Mouse (Mus musculus): ENCODE measurements around the gene Grm5.
A peak's percentile ranks its signal among the peaks of the same experiment; 100 is the strongest.

Grm5 gene

GRCm38 (mm10) chr7:87925956-87926355 lies 342.0 kb downstream of the Grm5 start:
- DNase-seq (ENCODE audit: low spot score in 2 of 2), result no peak

GRCm38 (mm10) chr7:87937415-87937814 lies 353.4 kb downstream of the Grm5 start:
- no peak for DNase-seq (ENCODE audit: low spot score in 2 of 2)

- DNase-seq (ENCODE audit: low spot score in 2 of 2), result no peak
These were observed 354.3 kb downstream of the Grm5 start for GRCm38 (mm10) chr7:87938265-87938664.

GRCm38 (mm10) chr7:87950205-87950604 lies 366.2 kb downstream of the Grm5 start:
- no peak for DNase-seq (ENCODE audit: low spot score in 2 of 2)

- no peak for DNase-seq (ENCODE audit: low spot score in 2 of 2)
These were observed 389.2 kb downstream of the Grm5 start for GRCm38 (mm10) chr7:87973216-87973615.

GRCm38 (mm10) chr7:87975041-87975440 lies 391.1 kb downstream of the Grm5 start:
- DNase-seq (ENCODE audit: low spot score in 2 of 2), result no peak

GRCm38 (mm10) chr7:87983494-87983893 lies 399.5 kb downstream of the Grm5 start:
- DNase-seq (ENCODE audit: low spot score in 2 of 2), result no peak

- no peak for DNase-seq (ENCODE audit: low spot score in 2 of 2)
These were observed 430.5 kb downstream of the Grm5 start for GRCm38 (mm10) chr7:88014451-88014850.

- DNase-seq (ENCODE audit: low spot score in 2 of 2), result no peak
These were observed 443.6 kb downstream of the Grm5 start for GRCm38 (mm10) chr7:88027411-88028132.

- DNase-seq (ENCODE audit: low spot score in 2 of 2), result no peak
These were observed 463.4 kb downstream of the Grm5 start for GRCm38 (mm10) chr7:88047366-88047765.

- DNase-seq (ENCODE audit: low spot score in 2 of 2), result no peak
These were observed 470.4 kb downstream of the Grm5 start for GRCm38 (mm10) chr7:88054224-88054938.

GRCm38 (mm10) chr7:88056438-88056837 lies 472.5 kb downstream of the Grm5 start:
- no peak for DNase-seq (ENCODE audit: low spot score in 2 of 2)

- no peak for DNase-seq (ENCODE audit: low spot score in 2 of 2)
These were observed 507.1 kb downstream of the Grm5 start for GRCm38 (mm10) chr7:88091115-88091514.

- DNase-seq (ENCODE audit: low spot score in 2 of 2), result no peak
These were observed 512.7 kb downstream of the Grm5 start for GRCm38 (mm10) chr7:88096536-88097107.

GRCm38 (mm10) chr7:88097715-88098114 lies 513.7 kb downstream of the Grm5 start:
- peak; percentile 5 to 56 for DNase-seq (ENCODE audit: low spot score in 2 of 2)

- DNase-seq (ENCODE audit: low spot score in 2 of 2), result no peak
These were observed 532.9 kb downstream of the Grm5 start for GRCm38 (mm10) chr7:88116724-88117409.

GRCm38 (mm10) chr7:88128080-88128848 lies 544.3 kb downstream of the Grm5 start:
- DNase-seq (ENCODE audit: low spot score in 2 of 2), result no peak

- peak in 1 of 2 experiments; percentile 5 for DNase-seq (ENCODE audit: low spot score in 2 of 2)
These were observed 545.8 kb downstream of the Grm5 start for GRCm38 (mm10) chr7:88129536-88130487.

- no peak for DNase-seq (ENCODE audit: low spot score in 2 of 2)
These were observed 546.5 kb downstream of the Grm5 start for GRCm38 (mm10) chr7:88130488-88130849.

- no peak for DNase-seq (ENCODE audit: low spot score in 2 of 2)
These were observed 575.7 kb downstream of the Grm5 start for GRCm38 (mm10) chr7:88159542-88160241.
